Mouse (Mus musculus) stomach, postnatal 0 days (tissue): ENCODE results near the gene Akr1b8. TPM values are rescaled to one million over a fixed set of nuclear protein-coding genes. Genes with fewer than 3 reads are reported as not detected.

Experiments
- ATAC-seq: fragments of 200-750 bp; cut with Nextera tagmentation; 2 replicates; pipeline ENCODE4 v1.8.0; 2017; ENCODE audit not compliant: low FRiP score, low TSS enrichment
- DNase-seq: peaks from one replicate; pipeline ENCODE4 v3.0.0-alpha.2; 2016; ENCODE audit warnings: low spot score
- H3K27ac ChIP-seq: fragments of 300-500 bp; sonication (generic); replicated peaks from 2 replicates; pipeline ENCODE4 v1.5.1; 2014; ENCODE audit warnings: mild to moderate bottlenecking, control low read depth
- H3K27me3 ChIP-seq: fragments of 300-500 bp; sonication (generic); 2 replicates; pipeline ENCODE4 v1.6.1; 2014; ENCODE audit warnings: low read length; ENCODE audit not compliant: control insufficient read depth, insufficient read depth
- H3K36me3 ChIP-seq: fragments of 300-500 bp; sonication (generic); 2 replicates; pipeline ENCODE4 v1.6.1; 2014; ENCODE audit warnings: low read length, mixed read lengths; ENCODE audit not compliant: control insufficient read depth, insufficient read depth
- H3K4me1 ChIP-seq: fragments of 300-500 bp; sonication (generic); replicated peaks from 2 replicates; pipeline ENCODE4 v1.6.1; 2014; ENCODE audit warnings: antibody characterized with exemption; ENCODE audit not compliant: control insufficient read depth, insufficient read depth
- H3K4me2 ChIP-seq: fragments of 300-500 bp; sonication (generic); replicated peaks from 2 replicates; pipeline ENCODE4 v1.6.1; 2014; ENCODE audit warnings: low read depth, mild to moderate bottlenecking, control low read depth, moderate library complexity
- H3K4me3 ChIP-seq: fragments of 300-500 bp; sonication (generic); 2 replicates; pipeline ENCODE4 v1.5.1; 2014; ENCODE audit warnings: low read depth, low read length, control low read depth
- H3K9ac ChIP-seq: fragments of 300-500 bp; sonication (generic); 2 replicates; pipeline ENCODE4 v1.6.1; 2014; ENCODE audit warnings: mild to moderate bottlenecking, low read length, control low read depth, mixed read lengths
- H3K9me3 ChIP-seq: fragments of 300-500 bp; sonication (generic); 2 replicates; pipeline ENCODE4 v1.6.1; 2016; ENCODE audit warnings: low read length; ENCODE audit not compliant: control insufficient read depth
- CTCF ChIP-seq: IDR thresholded peaks from 2 replicates; pipeline ENCODE4 v1.5.1; 2016; ENCODE audit warnings: antibody characterized with exemption, low read depth, mild to moderate bottlenecking, moderate library complexity
- EP300 ChIP-seq: optimal IDR thresholded peaks from 2 replicates; pipeline ENCODE3; 2016; ENCODE audit warnings: antibody characterized with exemption
- WGBS: fragments of 180-500 bp; shearing (Covaris S2); extraction: QIAGEN DNeasy Blood & Tissue Kit; methylation state at CpG from one replicate; pipeline ENCODE4 v1.1.7; 2014; 5-methylcytosine and 5-hydroxymethylcytosine counted together
- polyA plus RNA-seq: library from polyadenylated mRNA; unstranded; fragments of >200 nt; fragmentation: Nextera tagmentation; extraction: Ambion mirVana; gene quantifications from 2 replicates; pipeline ENCODE4 v1.2.1, GENCODE M21; 2015

Akr1b8 gene
- polyA plus RNA-seq, 1 experiment from 2014 or later, result 96.1 TPM

- H3K4me2 ChIP-seq, result no peak overlapping the region
- ATAC-seq (no peak), DNase-seq (no peak)
- no peak overlapping the region for H3K27ac ChIP-seq
- no peaks in the 10 kb centered on the region for H3K27me3 ChIP-seq
- TF ChIP-seq EP300 (no peak), CTCF (no peak)
- no peaks in the 10 kb centered on the region for H3K4me1 ChIP-seq
- no peaks in the 10 kb centered on the region for H3K36me3 ChIP-seq
- no peaks in the 10 kb centered on the region for H3K9me3 ChIP-seq
- 76% methylated on average over 5 of the region's 5 CpGs for WGBS
- no peak overlapping the region for H3K4me3 ChIP-seq
- no peak overlapping the region for H3K9ac ChIP-seq
Measured at GRCm38 (mm10) chr6:34334673-34335072, 19.2 kb upstream of the Akr1b8 start.

GRCm38 (mm10) chr6:34337799-34338198 is 16.1 kb upstream of the Akr1b8 start:
- Histone ChIP-seq H3K9ac (no peak overlapping the region), H3K4me3 (no peak overlapping the region), H3K9me3 (no peaks in the 10 kb centered on the region), H3K27me3 (no peaks in the 10 kb centered on the region), H3K4me2 (no peak overlapping the region), H3K27ac (no peak overlapping the region), H3K36me3 (no peaks in the 10 kb centered on the region), H3K4me1 (no peaks in the 10 kb centered on the region)
- DNase-seq, result no peak
- no peak for ATAC-seq
- WGBS, result 76% methylated on average over 2 of the region's 2 CpGs
- TF ChIP-seq EP300 (no peak), CTCF (no peak)

- TF ChIP-seq CTCF (no peak), EP300 (no peak)
- Histone ChIP-seq H3K27me3 (no peaks in the 10 kb centered on the region), H3K4me2 (no peak overlapping the region), H3K27ac (no peak overlapping the region), H3K4me3 (no peak overlapping the region), H3K4me1 (no peaks in the 10 kb centered on the region; the same call in 1 of the 2 replicates), H3K9me3 (no peaks in the 10 kb centered on the region), H3K36me3 (no peaks in the 10 kb centered on the region), H3K9ac (no peak overlapping the region)
- 82% methylated on average over 4 of the region's 4 CpGs for WGBS
- DNase-seq (no peak), ATAC-seq (no peak)
Measured at GRCm38 (mm10) chr6:34341991-34342390, 11.9 kb upstream of the Akr1b8 start.

GRCm38 (mm10) chr6:34342476-34342875 is 11.4 kb upstream of the Akr1b8 start:
- Histone ChIP-seq H3K4me3 (no peak overlapping the region), H3K4me2 (no peak overlapping the region), H3K4me1 (no peaks in the 10 kb centered on the region; the same call in 1 of the 2 replicates), H3K27me3 (no peaks in the 10 kb centered on the region), H3K27ac (no peak overlapping the region), H3K9me3 (no peaks in the 10 kb centered on the region), H3K9ac (no peak overlapping the region), H3K36me3 (no peaks in the 10 kb centered on the region)
- 84% methylated on average over 2 of the region's 2 CpGs for WGBS
- DNase-seq (no peak), ATAC-seq (no peak)
- no peak for TF ChIP-seq EP300
- no peak for TF ChIP-seq CTCF

- ATAC-seq, result no peak
- H3K9ac ChIP-seq, result no peak overlapping the region
- TF ChIP-seq EP300 (no peak), CTCF (no peak)
- H3K4me1 ChIP-seq, result no peaks in the 10 kb centered on the region; the same call in 1 of the 2 replicates
- no peak overlapping the region for H3K27ac ChIP-seq
- H3K27me3 ChIP-seq, result no peaks in the 10 kb centered on the region
- H3K4me3 ChIP-seq, result no peak overlapping the region
- no peaks in the 10 kb centered on the region for H3K36me3 ChIP-seq
- DNase-seq, result no peak
- H3K4me2 ChIP-seq, result no peak overlapping the region
- no peaks in the 10 kb centered on the region for H3K9me3 ChIP-seq
- 73% methylated on average over 6 of the region's 6 CpGs for WGBS
Measured at GRCm38 (mm10) chr6:34343426-34343825, 10.5 kb upstream of the Akr1b8 start.

- H3K4me2 ChIP-seq, result no peak overlapping the region
- H3K9ac ChIP-seq, result no peak overlapping the region
- DNase-seq, result no peak
- H3K27ac ChIP-seq, result no peak overlapping the region
- no peaks in the 10 kb centered on the region for H3K27me3 ChIP-seq
- H3K4me3 ChIP-seq, result no peak overlapping the region
- no peaks in the 10 kb centered on the region for H3K36me3 ChIP-seq
- WGBS, result 73% methylated on average over 10 of the region's 10 CpGs
- no peaks in the 10 kb centered on the region for H3K9me3 ChIP-seq
- TF ChIP-seq EP300 (no peak), CTCF (no peak)
- ATAC-seq, result no peak
- no peaks in the 10 kb centered on the region; the same call in 1 of the 2 replicates for H3K4me1 ChIP-seq
Measured at GRCm38 (mm10) chr6:34344135-34344850, 9.6 kb upstream of the Akr1b8 start.
